Mouse (Mus musculus) heart, embryonic 11.5 days (tissue): ENCODE measurements around the gene Gm11146. TPM values are rescaled to one million over a fixed set of nuclear protein-coding genes. Genes with fewer than 3 reads are reported as not detected.

Experiments used
- ATAC-seq: fragments of 200-750 bp; cut with Nextera tagmentation; replicated peaks from 2 replicates; pipeline ENCODE4 v1.8.0; 2017; ENCODE audit warnings: moderate library complexity; ENCODE audit not compliant: insufficient number of reproducible peaks, low FRiP score, low TSS enrichment
- H3K27ac ChIP-seq: fragments of 300-500 bp; sonication (generic); 2 replicates; pipeline ENCODE4 v1.5.1; 2014; ENCODE audit warnings: mild to moderate bottlenecking, low read depth, low read length
- H3K27me3 ChIP-seq: fragments of 300-500 bp; sonication (generic); 2 replicates; pipeline ENCODE4 v1.6.1; 2014; ENCODE audit warnings: mild to moderate bottlenecking, low read length, mixed read lengths; ENCODE audit not compliant: control insufficient read depth, insufficient read depth
- H3K36me3 ChIP-seq: fragments of 300-500 bp; sonication (generic); 2 replicates; pipeline ENCODE4 v1.6.1; 2014; ENCODE audit warnings: mild to moderate bottlenecking, low read length, moderate library complexity, mixed read lengths; ENCODE audit not compliant: control insufficient read depth, insufficient read depth
- H3K4me1 ChIP-seq: fragments of 300-500 bp; sonication (generic); 2 replicates; pipeline ENCODE4 v1.6.1; 2014; ENCODE audit warnings: low read length; ENCODE audit not compliant: control insufficient read depth, insufficient read depth
- H3K4me2 ChIP-seq: fragments of 300-500 bp; sonication (generic); 2 replicates; pipeline ENCODE4 v1.6.1; 2014; ENCODE audit warnings: mild to moderate bottlenecking, moderate library complexity
- H3K4me3 ChIP-seq: fragments of 300-500 bp; sonication (generic); 2 replicates; pipeline ENCODE4 v1.5.1; 2014; ENCODE audit warnings: low read depth, low read length
- H3K9ac ChIP-seq: fragments of 300-500 bp; sonication (generic); 2 replicates; pipeline ENCODE4 v1.6.1; 2014; ENCODE audit warnings: mild to moderate bottlenecking, low read depth, low read length, moderate library complexity
- H3K9me3 ChIP-seq: fragments of 300-500 bp; sonication (generic); replicated peaks from 2 replicates; pipeline ENCODE4 v1.6.1; 2016; ENCODE audit warnings: low read length; ENCODE audit not compliant: control insufficient read depth
- WGBS: fragments of 180-500 bp; shearing (Covaris S2); extraction: QIAGEN DNeasy Blood & Tissue Kit; methylation state at CpG from one replicate; pipeline ENCODE4 v1.1.7; 2014; ENCODE audit not compliant: insufficient replicate concordance; 5-methylcytosine and 5-hydroxymethylcytosine counted together
- polyA plus RNA-seq: library from polyadenylated mRNA; unstranded; fragments of >200 nt; fragmentation: Nextera tagmentation; extraction: Ambion mirVana; gene quantifications from 2 replicates; pipeline ENCODE4 v1.2.1, GENCODE M21; 2014

Gene Gm11146
- polyA plus RNA-seq, 1 experiment from 2014 or later, result not detected

DNA sequence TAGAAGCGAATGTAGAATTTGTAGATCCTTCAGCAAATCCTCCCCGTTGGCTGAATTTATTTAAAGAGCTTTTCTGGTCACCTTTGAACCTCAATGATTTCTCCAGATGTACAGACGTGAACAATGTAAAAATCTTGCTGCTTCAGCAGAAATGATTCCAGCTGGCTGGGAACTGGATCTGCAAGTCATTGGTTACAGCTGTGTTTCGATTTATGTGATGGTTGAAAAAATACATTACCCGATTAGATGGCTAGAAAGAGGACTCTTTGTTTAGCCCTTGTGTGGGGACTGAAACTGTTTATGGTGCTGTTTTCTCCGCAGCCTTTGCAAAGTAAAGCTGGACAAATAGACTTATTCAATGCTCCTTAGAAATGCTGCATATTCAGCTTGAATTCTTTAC lies 34.6 kb upstream of the Gm11146 start:
- no peaks in the 10 kb centered on the region for H3K9me3 ChIP-seq
- H3K9ac ChIP-seq, result no peak overlapping the region
- 67% methylated on average over 6 of the region's 6 CpGs for WGBS
- no peak overlapping the region for H3K4me2 ChIP-seq
- H3K36me3 ChIP-seq, result no peaks in the 10 kb centered on the region
- no peak overlapping the region for H3K4me3 ChIP-seq
- no peaks in the 10 kb centered on the region for H3K27me3 ChIP-seq
- ATAC-seq, result no peak
- H3K27ac ChIP-seq, result no peak overlapping the region
- H3K4me1 ChIP-seq, result no peaks in the 10 kb centered on the region

DNA sequence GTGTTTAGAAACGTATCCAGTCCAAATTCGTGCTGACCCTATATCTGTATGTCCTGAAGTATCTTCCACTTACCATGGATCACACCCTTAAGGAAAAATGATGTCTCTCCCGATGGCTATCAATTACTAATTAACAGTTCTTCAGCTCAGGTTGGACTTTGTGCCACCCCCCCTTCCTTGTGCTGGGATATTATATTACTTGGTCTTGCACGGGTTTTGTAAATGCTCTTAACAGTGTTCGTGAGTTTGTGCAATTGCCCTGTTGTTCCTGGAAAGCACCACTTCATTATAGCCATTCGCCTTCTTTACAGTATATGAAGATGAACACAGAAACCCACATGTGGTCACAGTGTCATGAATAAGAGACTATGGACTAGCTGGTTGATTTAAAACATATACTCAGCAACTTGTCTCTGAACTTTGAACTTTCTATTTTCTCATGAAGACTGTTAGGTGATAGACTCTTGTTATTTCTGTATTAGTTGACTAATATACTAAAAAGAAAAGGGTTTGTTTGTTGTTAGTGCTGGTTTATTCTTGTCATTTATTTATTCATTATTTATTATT lies 30.5 kb upstream of the Gm11146 start:
- Histone ChIP-seq H3K27me3 (no peaks in the 10 kb centered on the region), H3K4me2 (no peak overlapping the region), H3K9me3 (no peaks in the 10 kb centered on the region), H3K9ac (no peak overlapping the region), H3K4me1 (no peaks in the 10 kb centered on the region), H3K4me3 (no peak overlapping the region), H3K27ac (no peak overlapping the region), H3K36me3 (no peaks in the 10 kb centered on the region)
- WGBS, result 76% methylated on average over 6 of the region's 6 CpGs
- no peak for ATAC-seq

DNA sequence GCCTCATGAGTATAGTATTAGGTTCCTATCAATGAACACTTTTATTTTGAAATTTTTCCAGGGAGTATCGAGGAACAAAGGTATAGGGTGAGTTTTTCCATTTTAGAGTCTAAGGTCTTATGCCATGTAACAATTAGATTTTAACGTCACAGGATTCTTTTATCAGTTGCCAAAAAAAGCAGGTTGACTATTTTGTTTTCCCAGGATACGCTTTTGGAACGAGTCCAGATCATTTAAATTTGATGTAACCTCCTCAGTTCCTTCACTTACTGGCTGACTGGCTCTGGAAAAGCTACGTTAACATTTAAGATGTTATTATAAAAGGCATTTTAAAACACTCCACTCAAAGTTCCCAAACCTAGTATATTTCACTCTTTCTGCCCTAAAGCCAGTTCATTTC lies 20.8 kb upstream of the Gm11146 start:
- WGBS, result 62% methylated on average over 5 of the region's 5 CpGs
- no peaks in the 10 kb centered on the region for H3K9me3 ChIP-seq
- no peak overlapping the region for H3K4me3 ChIP-seq
- no peaks in the 10 kb centered on the region for H3K4me1 ChIP-seq
- H3K27ac ChIP-seq, result no peak overlapping the region
- no peak overlapping the region for H3K4me2 ChIP-seq
- H3K9ac ChIP-seq, result no peak overlapping the region
- H3K27me3 ChIP-seq, result no peaks in the 10 kb centered on the region
- ATAC-seq, result no peak
- H3K36me3 ChIP-seq, result no peaks in the 10 kb centered on the region

DNA sequence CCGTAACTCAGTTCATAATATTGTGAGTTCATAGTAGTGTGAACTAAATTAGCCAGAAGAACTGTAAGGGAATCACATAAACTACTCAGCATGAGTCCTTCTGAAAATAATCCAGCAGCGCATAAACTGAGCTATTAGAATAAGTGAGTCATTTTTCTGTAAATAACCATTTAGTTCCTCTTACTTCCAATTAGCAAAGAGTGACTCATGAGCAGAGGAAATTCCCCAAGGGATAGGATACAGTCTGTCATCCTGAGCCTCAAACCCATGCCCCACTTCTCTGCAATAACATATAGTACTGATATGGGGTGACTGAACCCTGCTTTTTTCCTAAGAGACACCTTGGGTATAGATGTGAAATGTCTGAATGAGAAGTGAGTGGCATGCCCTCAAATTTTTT lies 687 bp upstream of the Gm11146 start:
- ATAC-seq, result no peak
- Histone ChIP-seq H3K4me2 (no peak overlapping the region), H3K36me3 (no peaks in the 10 kb centered on the region), H3K9ac (no peak overlapping the region), H3K4me1 (no peaks in the 10 kb centered on the region), H3K4me3 (no peak overlapping the region), H3K27ac (no peak overlapping the region), H3K27me3 (no peaks in the 10 kb centered on the region), H3K9me3 (no peaks in the 10 kb centered on the region)
- 77% methylated on average over 2 of the region's 2 CpGs for WGBS

DNA sequence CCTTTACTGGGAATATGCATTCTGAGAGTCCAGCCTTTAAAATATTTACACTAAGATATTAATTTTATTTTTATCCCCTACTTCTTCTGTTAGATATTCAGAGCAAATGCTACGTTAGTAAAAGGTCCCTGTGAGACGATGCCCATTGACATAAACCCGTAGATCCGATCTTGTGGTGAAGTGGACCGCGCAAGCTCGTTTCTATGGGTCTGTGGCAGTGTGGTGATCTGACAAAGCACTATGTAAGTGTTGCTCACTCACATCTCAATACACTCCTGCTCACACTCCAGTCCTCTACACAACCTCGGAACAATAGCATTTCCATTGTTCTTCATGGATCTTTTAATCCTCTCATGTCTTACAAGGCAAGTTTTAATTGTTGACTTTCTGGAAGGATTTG lies 3.1 kb downstream of the Gm11146 start:
- H3K27ac ChIP-seq, result no peak overlapping the region
- no peaks in the 10 kb centered on the region for H3K4me1 ChIP-seq
- H3K9ac ChIP-seq, result no peak overlapping the region
- no peak overlapping the region for H3K4me3 ChIP-seq
- H3K36me3 ChIP-seq, result no peaks in the 10 kb centered on the region
- H3K27me3 ChIP-seq, result no peaks in the 10 kb centered on the region
- no peaks in the 10 kb centered on the region for H3K9me3 ChIP-seq
- 88% methylated on average over 8 of the region's 8 CpGs for WGBS
- ATAC-seq, result no peak
- H3K4me2 ChIP-seq, result no peak overlapping the region

DNA sequence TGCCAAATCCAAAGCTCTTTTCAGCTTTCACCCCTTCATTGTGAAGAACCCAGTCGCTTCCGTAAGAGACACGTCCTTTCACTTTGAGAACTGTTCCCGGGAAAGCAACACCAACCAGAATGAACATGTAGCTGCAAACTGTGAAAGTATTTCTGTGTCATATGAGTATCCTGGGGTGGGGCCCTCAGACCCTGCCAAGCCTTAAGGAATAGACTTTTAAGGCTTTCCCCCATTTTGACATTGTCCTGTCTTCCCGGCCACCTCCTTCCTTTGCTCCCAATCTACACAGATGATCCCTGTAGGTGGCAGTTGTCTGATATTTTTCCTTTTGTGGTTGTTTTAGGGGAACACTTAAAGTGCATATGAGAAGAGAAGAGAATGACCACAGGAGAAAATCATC lies 5.3 kb downstream of the Gm11146 start:
- ATAC-seq, result no peak
- no peaks in the 10 kb centered on the region for H3K4me1 ChIP-seq
- H3K36me3 ChIP-seq, result no peaks in the 10 kb centered on the region
- no peaks in the 10 kb centered on the region for H3K9me3 ChIP-seq
- no peak overlapping the region for H3K4me2 ChIP-seq
- WGBS, result 85% methylated on average over 5 of the region's 5 CpGs
- H3K9ac ChIP-seq, result no peak overlapping the region
- no peak overlapping the region for H3K4me3 ChIP-seq
- no peak overlapping the region for H3K27ac ChIP-seq
- no peaks in the 10 kb centered on the region for H3K27me3 ChIP-seq

DNA sequence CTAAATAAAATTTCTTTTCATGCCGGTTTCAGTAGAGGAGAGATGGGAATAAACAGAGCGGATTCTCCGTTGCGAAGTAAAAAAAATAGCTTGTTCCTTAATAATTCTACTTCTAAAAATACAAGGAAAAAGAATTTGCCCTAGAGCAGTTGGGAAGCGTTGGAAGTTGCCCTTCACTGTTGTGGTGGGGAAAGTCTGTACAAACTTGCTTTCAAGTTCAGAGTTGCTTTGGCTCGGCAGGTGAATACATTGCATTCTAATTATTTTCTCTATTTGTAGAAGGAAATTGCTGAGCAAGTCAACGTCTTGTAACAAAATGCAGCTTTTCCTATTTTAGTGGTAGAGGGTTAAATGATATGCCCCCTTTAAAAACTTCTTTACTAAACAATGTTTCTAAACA lies 6.2 kb downstream of the Gm11146 start:
- no peaks in the 10 kb centered on the region for H3K4me1 ChIP-seq
- no peaks in the 10 kb centered on the region for H3K27me3 ChIP-seq
- no peaks in the 10 kb centered on the region for H3K36me3 ChIP-seq
- H3K27ac ChIP-seq, result no peak overlapping the region
- no peak overlapping the region for H3K4me3 ChIP-seq
- no peak overlapping the region for H3K4me2 ChIP-seq
- H3K9me3 ChIP-seq, result no peaks in the 10 kb centered on the region
- WGBS, result 82% methylated on average over 7 of the region's 7 CpGs
- ATAC-seq, result no peak
- H3K9ac ChIP-seq, result no peak overlapping the region

DNA sequence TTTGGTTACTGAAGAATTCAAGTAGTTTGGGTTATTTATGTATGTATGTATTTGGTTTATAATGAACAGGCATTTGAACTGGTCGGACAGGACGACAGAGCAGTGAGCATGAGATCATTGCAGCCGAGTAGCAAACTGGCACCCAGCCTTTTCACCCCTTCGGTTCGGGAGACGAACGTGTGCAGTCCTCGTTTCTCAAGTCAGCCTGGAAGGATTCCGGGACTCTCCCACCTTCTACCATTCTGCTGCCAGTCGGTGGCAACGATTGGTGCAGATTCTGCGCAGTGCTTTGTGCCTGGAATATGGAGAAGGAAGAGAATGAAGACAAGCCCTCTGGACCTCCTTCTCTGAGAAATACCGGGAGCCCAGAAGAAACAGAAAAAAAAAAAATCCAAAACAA lies 7.3 kb downstream of the Gm11146 start:
- Histone ChIP-seq H3K9me3 (no peaks in the 10 kb centered on the region), H3K27me3 (no peaks in the 10 kb centered on the region), H3K4me3 (no peak overlapping the region), H3K9ac (no peak overlapping the region), H3K27ac (no peak overlapping the region), H3K4me2 (no peak overlapping the region), H3K36me3 (no peaks in the 10 kb centered on the region), H3K4me1 (no peaks in the 10 kb centered on the region)
- ATAC-seq, result no peak
- WGBS, result 62% methylated on average over 13 of the region's 13 CpGs

DNA sequence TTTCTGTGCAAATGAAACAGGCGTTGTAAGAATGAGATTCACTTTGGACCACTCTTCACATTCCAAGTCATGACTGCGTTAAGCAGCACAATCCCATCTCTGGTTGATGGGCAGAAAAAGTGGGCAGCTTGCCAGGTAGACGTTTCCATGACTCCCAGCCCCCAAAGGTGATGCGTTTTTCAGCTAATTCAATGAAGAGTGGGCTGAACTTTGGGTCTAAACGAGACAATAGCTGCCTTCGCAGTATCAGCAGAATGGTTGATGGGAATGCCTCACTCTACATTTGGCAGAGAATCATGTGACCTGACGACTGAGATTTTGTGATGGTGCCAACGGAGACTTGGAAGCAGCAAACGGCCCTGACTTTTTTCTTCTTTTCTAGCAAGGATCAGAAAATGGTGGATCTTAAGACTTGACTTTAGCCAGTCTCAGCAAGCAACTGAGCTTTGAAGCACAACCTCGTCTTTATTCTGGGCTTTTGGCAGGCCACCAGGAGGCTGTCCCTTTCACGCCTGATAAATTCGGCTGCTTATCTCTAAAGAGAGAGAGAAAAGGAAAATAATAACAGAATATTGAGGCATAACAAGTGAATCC lies 8.0 kb downstream of the Gm11146 start:
- Histone ChIP-seq H3K9me3 (no peaks in the 10 kb centered on the region), H3K9ac (no peak overlapping the region), H3K27me3 (no peaks in the 10 kb centered on the region), H3K4me1 (no peaks in the 10 kb centered on the region), H3K27ac (0 out of 2 replicates have a peak overlapping the region, but pooled peaks have one; percentile 35), H3K4me2 (peak overlapping the region; percentile 34; the same call in 1 of the 2 replicates), H3K36me3 (no peaks in the 10 kb centered on the region), H3K4me3 (no peak overlapping the region)
- WGBS, result 34% methylated on average over 12 of the region's 12 CpGs
- ATAC-seq, result no peak
